Mouse (Mus musculus) cerebellum, adult 9-10 months (tissue): ENCODE measurements at regions not wholly inside any gene's neighbourhood (a gene's known extent, or its start where the extent isn't known, plus 50 kb on each side); places are given as distances from the start of the nearest gene placed in this dataset.

Source experiments
- DNase-seq: peaks from one replicate; pipeline ENCODE4 v3.0.0; 2022

GRCm38 (mm10) chr13:110541288-110542148, 146.7 kb downstream of the Plk2 start:
- DNase-seq: no peak

- DNase-seq: no peak
Measured at GRCm38 (mm10) chr13:110542303-110543065, 147.6 kb downstream of the Plk2 start.

GRCm38 (mm10) chr13:110545454-110545853, 150.6 kb downstream of the Plk2 start:
- no peak for DNase-seq

GRCm38 (mm10) chr13:110555529-110556319, 160.9 kb downstream of the Plk2 start:
- no peak for DNase-seq

GRCm38 (mm10) chr13:110556355-110557095, 161.7 kb downstream of the Plk2 start:
- DNase-seq: no peak

GRCm38 (mm10) chr13:110557930-110558727, 163.3 kb downstream of the Plk2 start:
- no peak for DNase-seq

- DNase-seq: no peak
Measured at GRCm38 (mm10) chr13:110560566-110560965, 165.7 kb downstream of the Plk2 start.

GRCm38 (mm10) chr13:110562499-110562898, 167.7 kb downstream of the Plk2 start:
- no peak for DNase-seq

- DNase-seq: no peak
Measured at GRCm38 (mm10) chr13:110562902-110563301, 168.1 kb downstream of the Plk2 start.

GRCm38 (mm10) chr13:110563967-110564366, 169.1 kb downstream of the Plk2 start:
- no peak for DNase-seq

- no peak for DNase-seq
Measured at GRCm38 (mm10) chr13:110568482-110569179, 173.8 kb downstream of the Plk2 start.

- DNase-seq: no peak
Measured at GRCm38 (mm10) chr13:110569180-110569512, 174.3 kb downstream of the Plk2 start.

GRCm38 (mm10) chr13:110570386-110570785, 175.5 kb downstream of the Plk2 start:
- no peak for DNase-seq

- no peak for DNase-seq
Measured at GRCm38 (mm10) chr13:110573360-110574065, 178.7 kb downstream of the Plk2 start.

GRCm38 (mm10) chr13:110574764-110575471, 180.1 kb downstream of the Plk2 start:
- DNase-seq: no peak

GRCm38 (mm10) chr13:110578159-110578558, 183.3 kb downstream of the Plk2 start:
- no peak for DNase-seq

- no peak for DNase-seq
Measured at GRCm38 (mm10) chr13:110580166-110580565, 185.3 kb downstream of the Plk2 start.

- no peak for DNase-seq
Measured at GRCm38 (mm10) chr13:110580570-110580969, 185.7 kb downstream of the Plk2 start.

- no peak for DNase-seq
Measured at GRCm38 (mm10) chr13:110584765-110585164, 189.9 kb downstream of the Plk2 start.

- no peak for DNase-seq
Measured at GRCm38 (mm10) chr13:110594630-110595029, 199.8 kb downstream of the Plk2 start.
